Mouse (Mus musculus): ENCODE measurements at regions not wholly inside any gene's neighbourhood (a gene's known extent, or its start where the extent isn't known, plus 50 kb on each side); places are given as distances from the start of the nearest gene placed in this dataset.

DNA sequence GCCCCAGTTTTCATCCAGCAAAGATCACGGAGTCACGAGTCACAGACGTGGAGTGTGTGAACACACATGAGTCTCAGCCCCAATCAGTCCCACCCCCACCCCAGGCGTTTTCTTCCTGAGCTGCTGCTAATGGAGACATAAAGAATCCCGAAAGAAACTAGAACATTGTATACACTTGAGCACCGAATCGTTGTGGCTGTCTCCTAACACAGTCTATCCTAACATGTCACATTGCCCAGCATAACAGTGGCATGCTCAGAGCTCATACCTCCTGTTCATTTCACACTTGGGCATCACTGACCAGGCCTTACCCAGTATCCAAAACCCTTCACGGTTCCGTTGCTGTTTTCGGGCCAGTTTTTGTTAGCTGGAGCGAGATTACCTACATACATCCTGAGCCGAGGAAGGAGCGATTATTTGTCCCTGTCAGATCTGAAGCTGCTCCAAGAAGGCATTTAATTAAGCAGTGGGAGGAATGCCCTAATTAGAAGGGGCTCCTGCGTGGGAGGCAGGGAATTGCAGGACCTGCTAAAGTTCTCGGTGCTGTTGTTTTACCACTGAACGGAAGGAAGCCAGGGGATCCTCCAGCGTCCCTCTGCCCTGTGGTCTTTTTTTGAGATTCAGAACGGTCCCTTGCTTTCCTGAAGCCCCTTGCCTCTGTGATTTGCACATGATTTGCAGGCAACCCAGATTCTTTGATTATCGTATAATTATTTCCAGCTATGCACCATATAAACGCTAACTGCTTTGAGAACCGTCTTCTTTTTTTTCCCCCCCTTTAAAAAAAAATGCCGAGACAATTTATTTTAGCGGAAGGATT is 53.4 kb upstream of the Nap1l1 start:
- no peak for TF ChIP-seq CTCF (IDR thresholded peaks at IDR 0.05; ENCODE audit: low read depth)
- TF ChIP-seq EP300 (IDR thresholded peaks at IDR 0.05; ENCODE audit: low read depth), result no peak

Data from heart, postnatal 0 days (tissue).